Mouse (Mus musculus) stomach, postnatal 0 days (tissue): ENCODE data around the gene Tssk6. TPM values are rescaled to one million over a fixed set of nuclear protein-coding genes. Genes with fewer than 3 reads are reported as not detected.
A peak's percentile ranks its signal among the peaks of the same experiment; 100 is the strongest.

Experiments used
- ATAC-seq: fragments of 200-750 bp; cut with Nextera tagmentation; 2 replicates; pipeline ENCODE4 v1.8.0; 2017; ENCODE audit not compliant: low FRiP score, low TSS enrichment
- DNase-seq: peaks from one replicate; pipeline ENCODE4 v3.0.0-alpha.2; 2016; ENCODE audit warnings: low spot score
- H3K27ac ChIP-seq: fragments of 300-500 bp; sonication (generic); replicated peaks from 2 replicates; pipeline ENCODE4 v1.5.1; 2014; ENCODE audit warnings: mild to moderate bottlenecking, control low read depth
- H3K27me3 ChIP-seq: fragments of 300-500 bp; sonication (generic); 2 replicates; pipeline ENCODE4 v1.6.1; 2014; ENCODE audit warnings: low read length; ENCODE audit not compliant: control insufficient read depth, insufficient read depth
- H3K36me3 ChIP-seq: fragments of 300-500 bp; sonication (generic); 2 replicates; pipeline ENCODE4 v1.6.1; 2014; ENCODE audit warnings: low read length, mixed read lengths; ENCODE audit not compliant: control insufficient read depth, insufficient read depth
- H3K4me1 ChIP-seq: fragments of 300-500 bp; sonication (generic); replicated peaks from 2 replicates; pipeline ENCODE4 v1.6.1; 2014; ENCODE audit warnings: antibody characterized with exemption; ENCODE audit not compliant: control insufficient read depth, insufficient read depth
- H3K4me2 ChIP-seq: fragments of 300-500 bp; sonication (generic); replicated peaks from 2 replicates; pipeline ENCODE4 v1.6.1; 2014; ENCODE audit warnings: low read depth, mild to moderate bottlenecking, control low read depth, moderate library complexity
- H3K4me3 ChIP-seq: fragments of 300-500 bp; sonication (generic); 2 replicates; pipeline ENCODE4 v1.5.1; 2014; ENCODE audit warnings: low read depth, low read length, control low read depth
- H3K9ac ChIP-seq: fragments of 300-500 bp; sonication (generic); 2 replicates; pipeline ENCODE4 v1.6.1; 2014; ENCODE audit warnings: mild to moderate bottlenecking, low read length, control low read depth, mixed read lengths
- H3K9me3 ChIP-seq: fragments of 300-500 bp; sonication (generic); 2 replicates; pipeline ENCODE4 v1.6.1; 2016; ENCODE audit warnings: low read length; ENCODE audit not compliant: control insufficient read depth
- CTCF ChIP-seq: IDR thresholded peaks from 2 replicates; pipeline ENCODE4 v1.5.1; 2016; ENCODE audit warnings: antibody characterized with exemption, low read depth, mild to moderate bottlenecking, moderate library complexity
- EP300 ChIP-seq: optimal IDR thresholded peaks from 2 replicates; pipeline ENCODE3; 2016; ENCODE audit warnings: antibody characterized with exemption
- WGBS: fragments of 180-500 bp; shearing (Covaris S2); extraction: QIAGEN DNeasy Blood & Tissue Kit; methylation state at CpG from one replicate; pipeline ENCODE4 v1.1.7; 2014; 5-methylcytosine and 5-hydroxymethylcytosine counted together
- polyA plus RNA-seq: library from polyadenylated mRNA; unstranded; fragments of >200 nt; fragmentation: Nextera tagmentation; extraction: Ambion mirVana; gene quantifications from 2 replicates; pipeline ENCODE4 v1.2.1, GENCODE M21; 2015

The Tssk6 gene
- polyA plus RNA-seq, 1 experiment from 2014 or later, result 2.7 TPM

DNA sequence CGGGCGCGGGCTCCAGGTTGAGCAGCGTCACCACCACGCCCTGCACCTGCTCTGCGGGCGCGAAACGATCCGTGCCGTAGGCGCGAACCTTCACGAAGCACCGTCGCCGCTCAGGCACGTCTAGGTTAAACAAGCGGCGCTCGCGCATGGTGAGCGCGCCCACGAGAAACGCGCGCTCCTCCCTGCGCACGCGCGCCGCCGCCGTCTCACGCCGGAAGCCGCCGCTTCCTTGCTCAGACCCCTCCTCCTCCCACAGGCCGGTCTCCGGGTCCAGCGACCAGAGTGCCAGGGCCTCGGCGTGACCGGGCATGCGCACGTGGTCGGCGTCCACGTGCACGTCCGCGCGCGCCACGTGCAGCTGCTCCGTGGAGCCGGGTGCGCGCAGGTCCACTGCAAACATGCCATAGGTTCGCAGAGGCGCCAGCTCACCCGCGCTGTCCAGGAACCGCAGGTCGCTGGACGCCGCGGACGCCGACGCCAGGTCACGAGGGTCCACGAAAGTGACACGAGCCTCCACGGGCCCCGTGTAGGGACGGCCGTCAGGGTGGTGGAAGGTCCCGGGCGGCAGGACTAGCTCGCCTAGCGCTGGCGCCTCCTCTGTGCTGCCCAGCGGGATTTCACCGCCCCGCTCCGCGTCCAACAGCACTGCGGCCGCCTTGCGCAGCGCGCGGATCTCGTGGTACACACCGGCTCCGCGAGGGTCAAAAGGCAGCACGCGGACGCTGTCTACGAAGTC, 19.8 kb upstream of the Tssk6 start:
- peak overlapping the region; percentile 55 for H3K4me2 ChIP-seq
- peak; percentile 56 for ATAC-seq
- H3K4me1 ChIP-seq, result no peaks in the 10 kb centered on the region
- no peaks in the 10 kb centered on the region for H3K36me3 ChIP-seq
- H3K9ac ChIP-seq, result no peak overlapping the region
- WGBS, result 4% methylated on average over 63 of the region's 103 CpGs
- peak; percentile 66 for DNase-seq
- TF ChIP-seq CTCF (no peak), EP300 (no peak)
- H3K4me3 ChIP-seq, result peak overlapping the region; percentile 39
- peaks cover 35% of the 10 kb centered on the region for H3K27me3 ChIP-seq
- no peaks in the 10 kb centered on the region for H3K9me3 ChIP-seq
- H3K27ac ChIP-seq, result no peak overlapping the region

DNA sequence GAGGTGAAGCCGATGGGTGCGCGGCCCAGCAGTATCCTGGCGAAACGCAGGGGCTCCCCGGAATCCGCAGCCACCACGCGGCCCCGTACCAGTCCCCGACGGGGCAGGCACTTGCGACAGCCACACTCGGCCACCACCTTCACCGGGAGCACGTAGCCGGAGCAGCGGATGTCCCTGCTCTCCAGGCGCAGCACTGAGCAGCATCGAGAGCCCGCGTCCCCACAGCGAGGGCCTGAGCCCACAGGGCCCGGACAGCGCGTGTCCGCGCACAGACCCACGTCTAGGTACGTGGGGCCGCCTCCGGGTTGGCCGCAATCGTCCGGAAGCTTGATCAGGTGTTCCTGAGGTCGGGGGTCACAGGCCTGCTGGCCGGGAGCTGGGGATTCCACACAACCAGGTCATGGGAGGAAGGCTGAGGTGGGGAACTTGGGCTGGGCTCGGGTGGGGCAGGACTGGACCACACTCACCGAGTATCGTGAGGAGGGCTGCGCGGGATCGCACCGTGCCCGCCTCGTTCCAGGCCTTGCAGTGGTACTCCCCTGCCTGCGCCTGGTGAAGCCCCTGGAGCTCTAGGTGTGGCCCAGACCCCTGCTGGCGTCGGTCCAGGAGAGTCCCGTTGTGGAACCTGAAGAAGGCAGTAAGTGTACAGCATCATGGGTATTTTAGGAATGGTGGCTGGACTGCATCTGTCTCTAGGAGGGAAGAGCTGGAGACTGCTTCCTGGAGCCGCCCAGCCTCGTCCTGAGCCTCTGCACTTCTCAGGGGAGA, 19.0 kb upstream of the Tssk6 start:
- Histone ChIP-seq H3K4me3 (peak overlapping the region; percentile 39; the same call in 1 of the 2 replicates), H3K4me1 (no peaks in the 10 kb centered on the region), H3K9me3 (no peaks in the 10 kb centered on the region), H3K4me2 (no peak overlapping the region), H3K27ac (no peak overlapping the region), H3K36me3 (no peaks in the 10 kb centered on the region), H3K9ac (no peak overlapping the region), H3K27me3 (peaks cover 41% of the 10 kb centered on the region)
- no peak for ATAC-seq
- TF ChIP-seq EP300 (no peak), CTCF (no peak)
- WGBS, result 17% methylated on average over 47 of the region's 52 CpGs
- DNase-seq, result no peak

DNA sequence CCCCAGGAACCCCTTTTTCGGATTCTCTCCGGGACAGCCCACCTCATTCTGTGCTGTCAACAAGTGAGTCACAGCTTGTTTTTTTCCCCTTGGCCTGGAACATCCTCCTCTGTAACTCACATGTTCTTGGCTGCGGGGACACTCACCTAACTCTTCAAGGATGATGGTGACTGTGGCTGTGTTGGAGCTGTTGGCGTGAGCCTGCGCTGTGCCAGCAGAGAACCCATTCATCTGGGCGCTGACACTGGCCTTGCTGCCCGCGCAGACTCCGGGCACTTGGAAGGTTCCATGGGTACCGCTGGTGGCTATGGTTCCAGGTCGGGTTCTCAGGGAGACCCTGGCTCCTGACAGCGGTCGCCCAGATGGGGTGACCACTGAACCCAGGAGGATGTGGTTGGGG, 17.8 kb upstream of the Tssk6 start:
- Histone ChIP-seq H3K36me3 (no peaks in the 10 kb centered on the region), H3K9me3 (no peaks in the 10 kb centered on the region), H3K4me1 (no peaks in the 10 kb centered on the region), H3K27me3 (peaks cover 41% of the 10 kb centered on the region), H3K27ac (no peak overlapping the region), H3K9ac (no peak overlapping the region), H3K4me3 (no peak overlapping the region), H3K4me2 (no peak overlapping the region)
- DNase-seq (no peak), ATAC-seq (no peak)
- WGBS, result 58% methylated on average over 13 of the region's 13 CpGs
- TF ChIP-seq EP300 (no peak), CTCF (no peak)

DNA sequence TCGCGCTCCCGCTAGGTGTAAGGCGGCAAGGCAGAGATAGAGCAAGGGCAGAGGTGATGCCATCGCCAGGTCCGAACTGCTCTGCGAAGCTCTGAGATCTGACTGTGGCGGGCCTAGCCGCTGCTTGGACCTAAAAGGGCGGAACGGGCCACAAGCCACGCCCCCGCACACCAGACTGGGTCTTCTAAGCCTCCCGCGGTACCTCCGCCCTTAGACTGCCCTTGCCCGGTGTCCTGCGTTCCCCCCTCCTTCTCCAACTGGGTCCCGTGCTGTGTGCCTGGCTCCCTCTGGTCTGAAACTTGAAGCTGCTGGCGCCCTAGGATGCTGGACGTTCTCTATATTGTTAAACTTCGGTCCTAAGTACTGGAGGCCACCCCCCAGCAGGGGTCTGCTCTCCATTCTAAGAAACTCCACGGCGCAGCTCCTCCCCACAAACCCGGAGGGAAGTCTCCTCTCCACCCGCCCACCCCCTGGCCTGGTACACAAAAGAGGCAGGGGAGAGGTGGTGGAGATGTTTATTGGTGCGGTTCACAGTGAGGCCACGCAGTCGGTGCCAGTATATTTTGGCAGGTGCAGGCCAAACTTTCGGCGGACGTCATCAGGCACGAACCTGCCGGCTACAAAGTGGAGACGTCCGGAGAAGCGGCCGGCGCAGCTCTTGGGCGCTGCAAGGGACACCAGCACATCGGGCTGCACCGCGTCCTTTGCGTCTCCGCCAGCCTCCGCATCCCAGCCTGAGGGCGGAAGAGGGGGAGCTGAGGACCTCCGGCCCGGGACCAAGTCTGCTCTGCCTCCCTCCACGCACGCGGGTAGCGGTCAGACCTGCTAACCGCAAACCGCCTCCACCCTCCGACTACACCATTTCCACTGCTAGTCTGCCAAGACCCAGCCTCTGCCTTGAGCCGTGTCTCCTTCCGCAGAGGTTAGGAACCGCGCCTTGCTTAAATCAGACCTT, 14.4 kb upstream of the Tssk6 start, which contains the start of gene Cilp2:
Gene Cilp2 (minus strand): TSS at position 399 of the 955 bp plus-strand sequence.
- ATAC-seq (peak; percentile 19; the same call in 1 of the 2 replicates), DNase-seq (no peak)
- no peaks in the 10 kb centered on the region for H3K9me3 ChIP-seq
- under 1% methylated on average over 59 of the region's 60 CpGs for WGBS
- H3K27me3 ChIP-seq, result peaks cover 34% of the 10 kb centered on the region
- H3K27ac ChIP-seq, result no peak within 1 kb of the TSS
- H3K9ac ChIP-seq, result 0 out of 2 replicates have a peak within 1 kb of the TSS, but pooled peaks have one; percentile 4
- peak within 1 kb of the TSS; percentile 30 for H3K4me3 ChIP-seq
- no peaks in the 10 kb centered on the region; the same call in 1 of the 2 replicates for H3K36me3 ChIP-seq
- H3K4me2 ChIP-seq, result peak within 1 kb of the TSS; percentile 52
- H3K4me1 ChIP-seq, result no peaks in the 10 kb centered on the region
- no peak for TF ChIP-seq CTCF
- no peak for TF ChIP-seq EP300

DNA sequence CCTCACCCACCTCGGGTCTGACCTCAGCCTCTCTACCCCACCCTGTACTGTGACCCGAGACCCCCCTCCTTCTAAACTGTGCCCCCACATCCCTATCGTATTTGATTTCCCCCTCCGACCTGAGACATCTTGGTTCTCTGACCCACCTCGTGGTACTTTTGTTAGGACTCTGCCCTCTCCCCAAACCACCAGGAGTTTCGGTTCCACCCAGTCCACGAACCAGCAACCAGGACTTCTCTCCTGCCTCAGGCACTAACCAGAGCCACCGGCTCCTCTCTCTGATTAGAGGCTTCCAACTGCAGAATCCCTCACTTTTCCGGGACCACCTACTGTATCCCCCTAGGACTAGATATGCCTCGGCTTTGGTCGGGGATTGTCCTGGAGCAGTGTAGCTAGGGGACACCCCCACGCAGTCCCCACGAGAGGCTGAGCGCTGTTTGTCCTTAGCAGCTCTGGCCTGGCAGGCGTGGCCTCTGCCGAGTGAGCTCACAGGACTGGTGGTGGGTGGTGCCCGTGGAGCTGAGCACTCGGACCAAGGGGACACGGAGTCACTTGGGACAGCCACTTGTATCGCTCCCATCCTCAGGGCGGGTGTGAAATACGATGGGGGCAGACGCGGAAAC, 13.6 kb upstream of the Tssk6 start:
- WGBS, result 6% methylated on average over 24 of the region's 24 CpGs

More for the DNA sequence above, 13.6 kb upstream of the Tssk6 start:
- ATAC-seq (peak; percentile 25), DNase-seq (no peak)
- Histone ChIP-seq H3K27me3 (peaks cover 27% of the 10 kb centered on the region), H3K9ac (no peak overlapping the region; the same call in 1 of the 2 replicates), H3K4me3 (peak overlapping the region; percentile 30), H3K9me3 (no peaks in the 10 kb centered on the region), H3K4me2 (peak overlapping the region; percentile 52), H3K36me3 (no peaks in the 10 kb centered on the region; the same call in 1 of the 2 replicates), H3K4me1 (no peaks in the 10 kb centered on the region), H3K27ac (no peak overlapping the region)
- TF ChIP-seq EP300, result no peak
- TF ChIP-seq CTCF, result no peak
